Mouse (Mus musculus): ENCODE measurements at regions not wholly inside any gene's neighbourhood (a gene's known extent, or its start where the extent isn't known, plus 50 kb on each side); places are given as distances from the start of the nearest gene placed in this dataset.

- no peak for DNase-seq
Observed at GRCm38 (mm10) chr6:117510026-117510425, 331.0 kb upstream of the Zfp637 start.

GRCm38 (mm10) chr6:117514831-117515230 is 326.1 kb upstream of the Zfp637 start:
- no peak for DNase-seq

DNA sequence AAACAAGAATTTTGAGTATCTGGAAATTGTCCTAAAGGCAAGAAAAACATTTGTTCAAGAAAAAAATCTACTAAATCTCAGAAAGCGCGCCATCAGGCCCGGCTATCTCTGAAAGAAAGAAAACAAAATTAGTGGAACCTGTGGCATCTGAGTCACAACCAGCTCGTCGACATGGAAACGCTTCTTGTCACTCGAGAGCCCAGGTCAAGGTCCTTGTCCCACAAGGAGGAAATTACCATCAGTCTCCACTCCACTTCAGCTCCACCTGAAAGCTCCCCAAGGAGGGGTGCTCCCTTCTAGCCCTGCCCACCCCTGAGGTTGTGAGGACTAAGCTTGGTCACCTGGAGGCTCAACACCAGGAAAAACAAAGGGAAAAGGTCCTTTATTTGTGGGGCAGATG is 324.1 kb upstream of the Zfp637 start:
- no peak for DNase-seq

GRCm38 (mm10) chr6:117518939-117519338 is 322.0 kb upstream of the Zfp637 start:
- no peak for DNase-seq

- no peak for DNase-seq
Observed at GRCm38 (mm10) chr6:117519466-117519865, 321.5 kb upstream of the Zfp637 start.

- no peak for DNase-seq
Observed at GRCm38 (mm10) chr6:117526161-117526935, 314.6 kb upstream of the Zfp637 start.

- DNase-seq, result no peak
Observed at GRCm38 (mm10) chr6:117527526-117527925, 313.5 kb upstream of the Zfp637 start.

- DNase-seq, result no peak
Observed at GRCm38 (mm10) chr6:117534149-117534548, 306.8 kb upstream of the Zfp637 start.

DNA sequence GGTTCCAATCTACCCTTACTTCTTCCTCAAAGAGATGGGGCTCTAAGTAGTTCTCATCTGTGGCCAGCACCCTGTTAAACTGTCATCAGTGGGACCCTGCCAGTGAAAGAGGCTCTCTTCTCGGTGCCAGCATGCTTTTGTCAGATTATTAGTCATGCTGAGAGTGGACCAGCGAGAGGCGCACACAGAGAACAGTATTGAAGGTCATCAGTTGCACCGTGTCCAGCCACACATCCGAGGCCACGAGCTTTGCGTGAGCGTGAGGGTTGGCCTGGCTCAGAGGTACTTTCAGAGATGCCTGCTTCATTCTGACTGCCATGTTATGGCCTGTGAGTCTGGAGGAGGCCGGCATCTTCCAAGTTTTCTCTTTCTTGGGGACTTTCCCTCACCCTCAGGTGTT is 306.0 kb upstream of the Zfp637 start:
- no peak for DNase-seq

DNA sequence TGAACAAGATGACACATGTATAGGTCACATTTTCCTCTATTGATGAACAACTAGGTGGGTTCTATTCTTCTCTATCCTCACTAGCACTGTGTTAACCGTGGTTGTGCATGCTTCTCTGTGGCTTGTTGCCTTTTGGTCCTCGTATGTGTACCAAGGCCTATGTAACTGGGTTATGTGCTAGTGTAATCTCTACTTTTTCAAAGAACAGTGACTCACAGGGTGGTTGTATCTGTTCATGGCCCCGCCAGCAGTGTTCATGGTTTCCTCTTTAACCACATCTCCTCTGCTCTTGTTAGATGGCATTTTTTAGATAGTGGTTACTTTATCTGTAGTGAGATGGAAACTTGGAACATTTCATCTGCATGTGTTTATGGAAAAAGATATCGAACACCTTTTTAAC is 304.9 kb upstream of the Zfp637 start:
- no peak for DNase-seq

DNA sequence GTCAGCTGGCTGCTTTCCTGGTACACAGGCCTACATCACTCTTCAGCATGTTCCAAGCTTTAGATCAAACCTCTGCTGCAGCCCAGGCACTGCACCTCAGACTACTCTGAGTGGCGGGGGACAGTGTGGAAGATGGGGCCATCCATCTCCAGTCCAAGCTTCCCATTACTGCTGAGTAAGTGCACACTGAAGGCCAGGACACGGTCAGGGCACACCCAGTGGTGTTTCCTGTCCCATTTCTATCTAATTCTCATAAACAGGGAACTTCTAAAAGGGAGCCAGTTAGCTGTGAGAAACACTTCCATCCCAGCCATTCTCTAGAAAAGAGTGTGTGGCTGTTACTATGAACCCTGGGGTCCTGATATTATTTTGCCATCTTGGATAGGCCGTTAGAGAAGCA is 298.5 kb upstream of the Zfp637 start:
- DNase-seq, result no peak

DNA sequence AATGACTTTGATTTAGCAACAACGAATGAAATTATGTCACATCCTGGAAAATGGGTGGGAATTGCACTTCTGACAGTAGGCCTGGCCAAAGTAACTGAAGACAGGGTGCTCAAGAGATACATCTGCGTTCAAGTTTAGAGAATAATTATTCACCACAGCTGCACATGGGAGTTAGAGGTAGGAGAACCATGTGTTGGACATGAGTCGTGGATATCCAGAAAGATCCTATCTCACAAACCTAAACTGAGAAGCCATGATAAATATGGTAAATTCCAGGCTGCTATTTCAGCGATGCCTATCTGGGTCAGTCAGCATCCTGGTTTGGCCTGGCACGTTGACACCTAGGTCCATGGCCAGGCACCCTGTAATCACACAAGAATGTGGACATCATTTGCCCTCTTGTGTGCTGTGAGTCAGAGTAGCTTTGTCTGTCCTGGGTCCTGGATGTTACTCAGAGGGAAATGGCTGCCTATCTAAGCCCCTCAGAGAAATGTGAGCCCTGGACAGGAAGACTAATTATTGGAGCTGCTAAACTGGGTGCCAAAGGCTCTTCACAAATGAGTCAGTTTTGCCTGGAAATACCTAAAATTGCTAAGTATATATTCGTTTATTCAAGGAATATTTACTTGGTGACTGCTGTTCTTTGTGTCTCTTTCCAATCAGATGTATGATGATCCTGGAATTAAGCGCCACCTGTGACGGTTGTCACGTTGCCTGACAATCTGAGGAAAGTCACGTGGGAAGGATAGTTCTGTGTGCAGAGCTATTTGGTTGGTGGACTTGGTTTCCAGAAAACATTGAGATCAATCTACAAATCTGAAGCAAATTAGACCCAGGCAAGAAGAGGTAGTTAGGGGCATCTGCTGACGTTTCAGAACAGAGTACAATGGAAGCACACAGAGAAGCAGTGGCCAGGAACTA is 296.4 kb upstream of the Zfp637 start:
- no peak for DNase-seq

- DNase-seq, result no peak
Observed at GRCm38 (mm10) chr6:117550930-117551329, 290.1 kb upstream of the Zfp637 start.

- DNase-seq, result no peak
Observed at GRCm38 (mm10) chr6:117552006-117552667, 288.8 kb upstream of the Zfp637 start.

DNA sequence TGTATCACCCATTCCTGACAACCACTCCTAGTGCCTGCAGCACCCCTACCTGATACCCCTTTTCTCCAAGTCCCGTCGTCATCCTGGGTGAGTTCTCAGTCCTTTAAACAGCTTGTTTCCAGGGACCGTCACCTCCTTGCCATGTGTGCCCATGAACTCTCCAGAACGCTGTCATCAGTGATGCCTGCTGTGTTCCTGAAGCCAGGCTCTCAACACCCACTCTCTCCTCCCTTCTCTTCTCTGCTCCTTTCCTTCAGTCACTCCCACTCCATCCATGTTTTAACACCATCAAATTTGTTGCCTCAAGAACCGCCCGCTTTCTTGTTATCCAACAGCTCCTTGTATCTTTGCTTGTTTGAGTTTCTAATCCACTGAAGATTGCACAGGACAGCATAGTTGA is 277.8 kb upstream of the Zfp637 start:
- no peak for DNase-seq

- DNase-seq, result no peak
Observed at GRCm38 (mm10) chr6:117563704-117564103, 277.3 kb upstream of the Zfp637 start.

DNA sequence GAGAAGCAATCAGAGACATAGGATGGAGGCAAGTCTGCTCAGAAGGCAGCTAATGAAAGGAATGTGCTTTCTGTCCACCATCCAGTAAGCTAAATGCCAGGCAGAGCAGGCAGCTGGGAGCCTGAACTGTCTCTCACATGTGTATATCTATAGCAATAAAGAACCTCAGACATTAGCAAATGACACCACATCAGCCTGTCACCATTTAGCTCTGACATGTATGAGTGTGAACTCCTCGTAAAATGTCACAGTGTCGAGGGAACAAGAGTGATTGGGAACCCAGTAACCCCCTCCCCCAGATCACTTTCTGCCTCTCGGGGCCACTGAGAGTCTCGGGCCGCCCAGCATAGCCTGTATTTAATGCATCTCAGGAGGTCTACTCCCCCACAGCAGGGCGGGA is 274.2 kb upstream of the Zfp637 start:
- DNase-seq, result no peak

GRCm38 (mm10) chr6:117567691-117568090 is 273.3 kb upstream of the Zfp637 start:
- no peak for DNase-seq

DNA sequence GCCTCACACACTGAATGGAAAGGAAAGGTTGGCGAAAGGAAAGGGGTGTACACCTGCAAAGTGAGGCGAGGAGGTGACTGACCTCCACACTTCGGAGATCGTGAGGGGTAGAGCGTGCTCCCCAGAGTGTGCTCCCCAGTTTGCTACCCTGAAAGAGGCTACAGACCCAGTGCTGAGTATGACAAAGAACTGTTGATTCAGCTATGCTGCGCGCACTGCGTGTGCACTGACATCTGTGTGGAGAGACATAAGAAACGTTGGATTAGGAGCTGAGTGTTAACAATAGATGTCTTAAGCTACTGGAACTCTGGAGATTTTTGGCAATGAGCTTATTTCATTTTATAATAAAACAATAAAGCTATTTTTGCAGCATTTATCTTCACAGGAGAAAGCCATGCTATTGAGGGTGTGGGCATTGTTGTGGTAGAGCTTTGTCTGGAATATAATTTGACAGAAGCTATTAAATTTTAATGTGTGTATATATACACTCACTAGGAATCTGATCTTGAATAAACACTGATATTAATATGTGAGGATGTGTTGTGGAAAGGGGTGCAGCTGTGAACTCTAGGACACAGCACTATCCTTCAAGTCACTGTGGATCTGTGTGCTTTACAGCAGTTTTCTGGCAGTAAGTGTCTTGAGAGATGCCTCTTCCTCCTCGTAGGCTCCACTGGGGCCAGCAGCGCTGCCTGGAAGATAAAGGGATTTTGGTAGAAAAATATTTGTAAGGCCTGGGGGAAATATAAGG is 271.2 kb upstream of the Zfp637 start:
- no peak for DNase-seq

DNA sequence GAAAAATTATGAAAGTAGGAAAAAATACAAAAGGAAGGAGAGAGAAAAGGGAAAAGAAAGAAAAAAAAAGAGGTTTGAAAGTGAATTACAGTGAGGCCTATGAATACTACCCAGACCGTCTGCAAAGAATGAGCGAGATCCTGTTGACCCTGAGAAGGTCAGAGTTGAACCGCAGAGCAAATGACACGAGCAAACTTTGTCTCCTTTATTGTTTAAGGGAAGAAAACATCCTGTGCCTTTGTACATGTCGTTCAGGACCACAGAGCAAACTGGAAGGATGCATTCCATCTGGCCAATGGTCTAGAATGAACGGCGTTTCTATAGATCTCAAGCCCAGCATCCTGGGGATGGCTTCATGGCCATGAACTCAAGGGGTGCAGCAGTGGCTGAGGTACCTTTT is 270.6 kb upstream of the Zfp637 start:
- no peak for DNase-seq

DNA sequence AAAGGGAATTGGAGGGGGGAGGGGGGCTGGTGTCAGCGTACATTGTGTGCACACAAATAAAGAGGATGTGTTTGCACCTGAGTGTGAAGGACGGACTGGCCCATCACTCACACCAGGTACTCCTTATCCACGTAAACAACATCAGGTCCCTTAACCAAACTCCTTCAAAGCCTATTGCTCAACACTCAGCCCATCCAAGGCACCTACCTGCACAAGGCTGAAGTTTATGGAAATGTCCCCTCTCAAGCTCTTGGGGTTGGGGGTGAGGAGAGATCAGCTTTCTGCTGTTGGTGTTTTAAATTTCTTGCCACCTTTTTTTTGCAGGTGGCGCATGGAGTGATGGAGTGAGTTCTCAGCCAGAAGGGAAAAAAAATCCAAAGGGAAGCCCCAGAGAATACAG is 270.2 kb upstream of the Zfp637 start:
- DNase-seq, result no peak

GRCm38 (mm10) chr6:117572006-117572405 is 269.0 kb upstream of the Zfp637 start:
- DNase-seq, result no peak

GRCm38 (mm10) chr6:117573371-117573770 is 267.6 kb upstream of the Zfp637 start:
- no peak for DNase-seq

Data from B cell, adult 2 months (primary cell).